Mouse (Mus musculus) heart, adult 2 months (tissue): ENCODE data around the gene Galntl6. TPM values are rescaled to one million over a fixed set of nuclear protein-coding genes. Genes with fewer than 3 reads are reported as not detected.

Experiments used
- DNase-seq, 2 experiments: peaks; one replicate each; pipeline ENCODE4 v3.0.0; 2021
- H3K27ac ChIP-seq: fragments of 200-600 bp; 2 replicates; pipeline ENCODE4 v1.8.1; 2022
- H3K27me3 ChIP-seq: fragments of 200-500 bp; 2 replicates; pipeline ENCODE4 v1.6.1; 2012; ENCODE audit warnings: mild to moderate bottlenecking, low read length, inconsistent platforms, mixed read lengths; ENCODE audit not compliant: control insufficient read depth, insufficient read depth
- H3K36me3 ChIP-seq: fragments of 200-500 bp; 2 replicates; pipeline ENCODE4 v1.6.1; 2012; ENCODE audit warnings: low read length, inconsistent platforms; ENCODE audit not compliant: control insufficient read depth, insufficient read depth
- H3K4me1 ChIP-seq: fragments of 200-500 bp; 2 replicates; pipeline ENCODE4 v1.6.1; 2011; ENCODE audit warnings: low read length; ENCODE audit not compliant: control insufficient read depth, insufficient read depth
- H3K4me3 ChIP-seq: fragments of 200-600 bp; 2 replicates; pipeline ENCODE4 v1.8.1; 2022
- H3K79me2 ChIP-seq: fragments of 200-500 bp; replicated peaks from 2 replicates; pipeline ENCODE4 v1.6.1; 2012; ENCODE audit warnings: mild to moderate bottlenecking, inconsistent platforms, low read length, moderate library complexity, mixed read lengths; ENCODE audit not compliant: control insufficient read depth, insufficient read depth
- H3K9ac ChIP-seq: fragments of 200-500 bp; 2 replicates; pipeline ENCODE4 v1.6.1; 2012; ENCODE audit warnings: low read depth, mild to moderate bottlenecking, control low read depth, inconsistent platforms, low read length, mixed read lengths
- CTCF ChIP-seq: fragments of 200-600 bp; IDR thresholded peaks from 2 replicates; pipeline ENCODE4 v1.8.1; 2022; ENCODE audit warnings: antibody characterized with exemption, mild to moderate bottlenecking, moderate library complexity
- EP300 ChIP-seq: fragments of 200-500 bp; IDR thresholded peaks from 2 replicates; pipeline ENCODE4 v1.6.1; 2011; ENCODE audit warnings: low read depth, low read length, control low read depth; ENCODE audit not compliant: insufficient read depth
- POLR2A ChIP-seq: fragments of 200-500 bp; IDR thresholded peaks from 2 replicates; pipeline ENCODE4 v1.6.1; 2011; ENCODE audit warnings: mild to moderate bottlenecking, low read depth, low read length, control low read depth; ENCODE audit not compliant: insufficient read depth
- WGBS: fragments of 180-500 bp; shearing (Covaris S2); methylation state at CpG from one replicate; pipeline ENCODE4 v1.1.7; 2018; 5-methylcytosine and 5-hydroxymethylcytosine counted together
- intact Hi-C: fragments of 180-260 bp; cut with DNase I; formaldehyde crosslinking; loops from one replicate; pipeline ENCODE4 v1.15.1; 2025
- polyA plus RNA-seq: library from polyadenylated mRNA; depleted of rRNA; stranded (reverse); fragments of >200 nt; gene quantifications from 2 replicates; pipeline ENCODE4 v1.2.3, GENCODE M21; 2012
- total RNA-seq, 2 experiments: library from RNA; stranded (reverse); gene quantifications; 2 replicates each; pipeline ENCODE4 v1.2.3; 2021

Galntl6 gene
- total and polyA plus RNA-seq, 3 experiments, result not detected

DNA sequence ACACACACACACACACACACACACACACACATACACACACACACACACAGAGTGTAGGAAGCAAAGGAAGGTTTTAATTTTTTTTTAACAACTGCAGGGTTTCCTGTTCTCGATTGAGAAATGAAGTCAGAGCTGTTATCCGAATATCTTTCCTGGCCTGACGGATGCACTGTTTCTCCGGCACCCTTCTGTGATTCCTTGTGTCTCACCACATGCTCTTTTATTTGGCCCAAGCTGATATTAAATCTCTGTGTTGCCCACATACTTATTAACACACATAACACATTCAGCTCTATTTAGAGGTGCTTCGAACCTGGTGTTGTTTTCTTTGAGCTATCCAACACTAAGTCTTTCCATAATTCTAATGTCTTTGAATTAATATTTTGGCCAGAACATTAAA, 1069.0 kb downstream of the Galntl6 start:
- Histone ChIP-seq H3K79me2 (no peaks in the 10 kb centered on the region), H3K4me1 (no peaks in the 10 kb centered on the region), H3K4me3 (no peak overlapping the region), H3K27me3 (no peaks in the 10 kb centered on the region), H3K9ac (no peak overlapping the region), H3K36me3 (no peaks in the 10 kb centered on the region), H3K27ac (no peak overlapping the region)
- WGBS, result 39% methylated on average over 5 of the region's 5 CpGs
- TF ChIP-seq POLR2A (no peak), EP300 (no peak), CTCF (no peak)
- intact Hi-C loops, result no loop called here
- DNase-seq, result no peak

- Histone ChIP-seq H3K27me3 (no peaks in the 10 kb centered on the region), H3K36me3 (no peaks in the 10 kb centered on the region), H3K79me2 (no peaks in the 10 kb centered on the region), H3K4me3 (no peak overlapping the region), H3K9ac (no peak overlapping the region), H3K27ac (no peak overlapping the region), H3K4me1 (no peaks in the 10 kb centered on the region)
- intact Hi-C loops, result no loop called here
- DNase-seq, result no peak
- TF ChIP-seq EP300 (no peak), POLR2A (no peak), CTCF (no peak)
- 53% methylated on average over 13 of the region's 13 CpGs for WGBS
Observed at GRCm38 (mm10) chr8:57842462-57843391, 1069.7 kb downstream of the Galntl6 start.

GRCm38 (mm10) chr8:57841446-57841845, 1071.0 kb downstream of the Galntl6 start:
- Histone ChIP-seq H3K4me1 (no peaks in the 10 kb centered on the region), H3K27ac (no peak overlapping the region), H3K36me3 (no peaks in the 10 kb centered on the region), H3K9ac (no peak overlapping the region), H3K4me3 (no peak overlapping the region), H3K27me3 (no peaks in the 10 kb centered on the region), H3K79me2 (no peaks in the 10 kb centered on the region)
- TF ChIP-seq EP300, result no peak
- no peak for TF ChIP-seq CTCF
- no peak for TF ChIP-seq POLR2A
- WGBS, result 78% methylated on average over 4 of the region's 4 CpGs
- intact Hi-C loops, result no loop called here
- no peak for DNase-seq

- 70% methylated on average over 8 of the region's 8 CpGs for whole genome bisulfite sequencing
Observed at GRCm38 (mm10) chr8:57837384-57837783, 1075.1 kb downstream of the Galntl6 start.

DNA sequence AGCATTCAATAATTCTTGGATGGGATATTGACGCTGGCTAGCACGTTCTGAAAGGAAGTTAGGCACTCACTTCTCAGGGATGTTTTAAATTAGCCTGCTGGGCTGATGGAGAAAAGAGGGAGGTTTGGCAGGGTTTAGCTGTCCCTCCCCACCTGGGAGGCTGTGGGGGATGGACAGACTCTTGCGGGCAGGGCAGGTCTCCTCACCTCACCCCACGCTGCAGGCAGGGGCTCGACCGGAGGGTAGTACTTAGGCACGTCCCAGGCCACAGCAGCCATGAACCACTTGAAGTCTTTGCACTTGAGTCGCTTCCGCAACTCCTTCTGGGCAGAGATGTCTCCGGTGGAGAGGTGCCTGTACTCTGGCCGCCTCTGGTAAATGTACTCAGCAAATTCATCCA, 1075.5 kb downstream of the Galntl6 start:
- H3K79me2 ChIP-seq, result no peaks in the 10 kb centered on the region
- TF ChIP-seq CTCF, result no peak
- no peak for TF ChIP-seq POLR2A
- no peak for TF ChIP-seq EP300
- no peak overlapping the region for H3K27ac ChIP-seq
- H3K36me3 ChIP-seq, result no peaks in the 10 kb centered on the region
- 47% methylated on average over 11 of the region's 11 CpGs for WGBS
- no peak for DNase-seq
- no peaks in the 10 kb centered on the region for H3K4me1 ChIP-seq
- no peaks in the 10 kb centered on the region for H3K27me3 ChIP-seq
- intact Hi-C loops, result no loop called here
- no peak overlapping the region for H3K4me3 ChIP-seq
- no peak overlapping the region for H3K9ac ChIP-seq

More at GRCm38 (mm10) chr8:57837384-57837783, 1075.1 kb downstream of the Galntl6 start:
- no peaks in the 10 kb centered on the region for H3K36me3 ChIP-seq
- H3K79me2 ChIP-seq, result no peaks in the 10 kb centered on the region
- H3K4me3 ChIP-seq, result no peak overlapping the region
- intact Hi-C loops, result no loop called here
- H3K4me1 ChIP-seq, result no peaks in the 10 kb centered on the region
- H3K9ac ChIP-seq, result no peak overlapping the region
- no peak for DNase-seq
- TF ChIP-seq CTCF, result no peak
- no peak for TF ChIP-seq EP300
- no peak for TF ChIP-seq POLR2A
- H3K27ac ChIP-seq, result no peak overlapping the region
- H3K27me3 ChIP-seq, result no peaks in the 10 kb centered on the region

DNA sequence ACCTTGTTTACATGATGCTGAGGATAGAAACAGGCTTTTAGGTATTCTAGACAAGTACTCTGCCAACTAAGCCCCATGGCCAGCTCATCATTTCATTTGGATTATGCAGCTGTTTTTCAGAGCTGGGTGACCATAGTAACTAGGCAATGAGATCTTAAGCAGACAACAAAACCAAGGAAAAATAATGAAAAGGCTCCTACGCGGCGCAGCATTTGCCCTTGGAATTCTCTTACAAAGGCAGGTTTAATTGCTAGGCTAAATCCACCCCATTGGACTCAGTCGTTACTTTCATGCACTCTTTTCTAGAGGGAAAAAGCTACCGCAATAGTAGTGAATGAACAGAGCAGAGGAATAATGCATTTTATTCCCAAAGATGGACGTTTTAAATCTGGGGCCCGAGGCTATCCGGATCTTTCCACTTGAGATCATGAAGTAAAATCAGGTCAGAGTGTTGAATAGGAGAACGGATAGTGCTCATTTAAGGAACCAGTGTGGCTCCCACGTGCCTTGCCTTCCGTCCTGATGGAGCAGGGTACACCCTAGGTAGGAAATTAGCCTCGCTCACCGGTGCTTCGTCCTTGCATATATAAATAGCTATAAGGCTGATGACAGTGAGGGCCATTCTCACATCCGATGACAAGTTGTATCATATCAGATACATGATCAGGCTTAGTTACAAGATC, 1076.1 kb downstream of the Galntl6 start:
- Histone ChIP-seq H3K79me2 (no peaks in the 10 kb centered on the region), H3K9ac (no peak overlapping the region), H3K4me1 (no peaks in the 10 kb centered on the region), H3K27me3 (no peaks in the 10 kb centered on the region), H3K4me3 (no peak overlapping the region), H3K27ac (no peak overlapping the region), H3K36me3 (no peaks in the 10 kb centered on the region)
- DNase-seq, result no peak
- intact Hi-C loops, result no loop called here
- TF ChIP-seq POLR2A (no peak), EP300 (no peak), CTCF (no peak)
- WGBS, result 78% methylated on average over 15 of the region's 15 CpGs
